Mouse (Mus musculus): ENCODE results near the gene Ctcfl.

GRCm38 (mm10) chr2:173156923-173157322, 37.6 kb upstream of the Ctcfl start:
- no peak for TF ChIP-seq CTCF (IDR thresholded peaks at IDR 0.05; ENCODE audit: low read depth, low read length)
- TF ChIP-seq POLR2A (IDR thresholded peaks at IDR 0.05; ENCODE audit: insufficient read depth, low read length), result no peak

All from ES-Bruce4 (cell line).